Mouse (Mus musculus) heart, adult 18-20 months (tissue): ENCODE results near the gene Ltb. TPM values are rescaled to one million over a fixed set of nuclear protein-coding genes. Genes with fewer than 3 reads are reported as not detected.
A peak's percentile ranks its signal among the peaks of the same experiment; 100 is the strongest.

Source experiments
- DNase-seq, 2 experiments: peaks; one replicate each; pipeline ENCODE4 v3.0.0; 2021 to 2022; ENCODE audit warnings: mixed read lengths in 1 of 2
- total RNA-seq, 2 experiments: library from RNA; stranded (reverse); gene quantifications; 2 replicates each; pipeline ENCODE4 v1.2.3; 2021

Ltb gene
- total RNA-seq, 2 experiments from 2014 or later: 1.5 to 12.1 TPM

GRCm38 (mm10) chr17:35194844-35195630 lies 798 bp downstream of the Ltb start:
- no peak for DNase-seq

GRCm38 (mm10) chr17:35195631-35196320 lies 1.5 kb downstream of the Ltb start:
- peak; percentile 84 to 87 for DNase-seq

- no peak for DNase-seq
Measured at GRCm38 (mm10) chr17:35196321-35196641, 2.0 kb downstream of the Ltb start.

GRCm38 (mm10) chr17:35197126-35197525 lies 2.9 kb downstream of the Ltb start:
- DNase-seq: no peak

GRCm38 (mm10) chr17:35198029-35198428 lies 3.8 kb downstream of the Ltb start:
- DNase-seq: no peak

GRCm38 (mm10) chr17:35198946-35199345 lies 4.7 kb downstream of the Ltb start:
- DNase-seq: no peak

GRCm38 (mm10) chr17:35200398-35200797 lies 6.2 kb downstream of the Ltb start:
- peak in 1 of 2 experiments; percentile 51 for DNase-seq

GRCm38 (mm10) chr17:35201128-35201527 lies 6.9 kb downstream of the Ltb start:
- no peak for DNase-seq

- peak; percentile 75 to 86 for DNase-seq
Measured at GRCm38 (mm10) chr17:35201787-35202186, 7.5 kb downstream of the Ltb start, which contains the start of gene Tnf. Tnf (minus strand) TSS chr17:35202007.

GRCm38 (mm10) chr17:35202442-35202841 lies 8.2 kb downstream of the Ltb start:
- DNase-seq: no peak

GRCm38 (mm10) chr17:35204494-35205379 lies 10.5 kb downstream of the Ltb start, which contains the start of gene Lta:
Lta (minus strand) TSS chr17:35205351.
- no peak for DNase-seq

- no peak for DNase-seq
Measured at GRCm38 (mm10) chr17:35205380-35205769, 11.1 kb downstream of the Ltb start.

GRCm38 (mm10) chr17:35209785-35210535 lies 15.7 kb downstream of the Ltb start:
- no peak for DNase-seq

GRCm38 (mm10) chr17:35210593-35210992 lies 16.4 kb downstream of the Ltb start:
- DNase-seq: no peak

GRCm38 (mm10) chr17:35213071-35213470 lies 18.8 kb downstream of the Ltb start:
- DNase-seq: no peak

- DNase-seq: peak; percentile 56 to 80
Measured at GRCm38 (mm10) chr17:35218516-35219193, 24.4 kb downstream of the Ltb start.

- DNase-seq: peak in 1 of 2 experiments; percentile 46
Measured at GRCm38 (mm10) chr17:35219601-35220041, 25.4 kb downstream of the Ltb start.

GRCm38 (mm10) chr17:35220156-35220952 lies 26.1 kb downstream of the Ltb start, which contains the start of gene Gm16181:
Gm16181 (plus strand) TSS chr17:35220834.
- DNase-seq: peak; percentile 67 to 82

- peak in 1 of 2 experiments; percentile 45 for DNase-seq
Measured at GRCm38 (mm10) chr17:35222299-35222698, 28.1 kb downstream of the Ltb start.

GRCm38 (mm10) chr17:35224641-35225040 lies 30.4 kb downstream of the Ltb start:
- DNase-seq: no peak
